7 mouse cellular contexts compared by ENCODE assay signal in the genomic region with DNA sequence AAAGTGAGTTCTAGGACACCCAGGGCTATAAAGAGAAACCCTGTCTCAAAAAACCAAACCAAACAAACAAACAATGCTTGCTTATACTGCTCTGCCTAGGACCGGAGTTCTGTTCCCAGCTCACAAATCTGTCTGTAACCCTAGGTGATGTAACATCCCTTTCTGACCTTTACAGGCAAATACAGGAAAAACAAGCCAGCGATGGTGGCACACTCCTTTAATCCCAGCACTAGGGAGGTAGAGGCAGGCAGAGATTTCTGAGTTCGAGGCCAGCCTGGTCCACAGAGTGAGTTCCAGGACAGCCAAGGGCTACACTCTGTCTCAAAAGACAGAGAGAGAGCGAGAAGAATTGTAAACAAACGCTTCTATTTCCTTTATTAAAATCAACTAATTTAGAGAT. TPM values are rescaled to one million over a fixed set of nuclear protein-coding genes. Genes with fewer than 3 reads are reported as not detected.
DNase-seq lines count a peak whose midpoint lies in the region; ATAC-seq lines count a peak whose summit lies in the region.

No protein-coding gene starts in this region.

- no peak overlapping the region for H3K9ac ChIP-seq in kidney, embryonic 15.5 days
- H3K9ac ChIP-seq in embryonic facial prominence, embryonic 13.5 days, result no peak overlapping the region
- H3K9ac ChIP-seq in hindbrain, embryonic 11.5 days (ENCODE audit: low read depth, low read length), result no peak overlapping the region
- no peak overlapping the region for H3K9ac ChIP-seq in neural tube, embryonic 12.5 days

- no peaks in the 10 kb centered on the region for H3K27me3 ChIP-seq in kidney, embryonic 15.5 days
- H3K27me3 ChIP-seq in embryonic facial prominence, embryonic 13.5 days, result no peaks in the 10 kb centered on the region
- no peaks in the 10 kb centered on the region for H3K27me3 ChIP-seq in hindbrain, embryonic 11.5 days (ENCODE audit: control insufficient read depth, insufficient read depth, low read length)
- H3K27me3 ChIP-seq in neural tube, embryonic 12.5 days (replicated peaks), result no peaks in the 10 kb centered on the region

- H3K36me3 ChIP-seq in kidney, embryonic 15.5 days, result peaks cover 28% of the 10 kb centered on the region
- peaks cover 31% of the 10 kb centered on the region for H3K36me3 ChIP-seq in embryonic facial prominence, embryonic 13.5 days
- H3K36me3 ChIP-seq in hindbrain, embryonic 11.5 days (ENCODE audit: control insufficient read depth, insufficient read depth, low read length), result peaks cover 4% of the 10 kb centered on the region; the same call in 1 of the 2 replicates
- H3K36me3 ChIP-seq in neural tube, embryonic 12.5 days, result peaks cover 26% of the 10 kb centered on the region

- peak overlapping the region; percentile 99 for H3K27ac ChIP-seq in kidney, embryonic 15.5 days
- 0 out of 2 replicates have a peak overlapping the region, but pooled peaks have one; percentile 94 for H3K27ac ChIP-seq in embryonic facial prominence, embryonic 13.5 days
- peak overlapping the region; percentile 98 for H3K27ac ChIP-seq in hindbrain, embryonic 11.5 days (ENCODE audit: low read depth, low read length)
- H3K27ac ChIP-seq in neural tube, embryonic 12.5 days, result no peak overlapping the region

- peak overlapping the region; percentile 64; the same call in 1 of the 2 replicates for H3K4me3 ChIP-seq in kidney, embryonic 15.5 days (replicated peaks)
- no peak overlapping the region for H3K4me3 ChIP-seq in embryonic facial prominence, embryonic 13.5 days
- H3K4me3 ChIP-seq in hindbrain, embryonic 11.5 days (ENCODE audit: low read depth, low read length), result no peak overlapping the region
- no peak overlapping the region for H3K4me3 ChIP-seq in neural tube, embryonic 12.5 days

- 88% methylated on average over 5 of the region's 5 CpGs for WGBS in kidney, embryonic 15.5 days
- 92% methylated on average over 5 of the region's 5 CpGs for WGBS in embryonic facial prominence, embryonic 13.5 days
- 87% methylated on average over 5 of the region's 5 CpGs for WGBS in hindbrain, embryonic 11.5 days
- 91% methylated on average over 5 of the region's 5 CpGs for WGBS in neural tube, embryonic 12.5 days

- peaks cover 25% of the 10 kb centered on the region for H3K4me1 ChIP-seq in kidney, embryonic 15.5 days
- H3K4me1 ChIP-seq in embryonic facial prominence, embryonic 13.5 days, result peaks cover 20% of the 10 kb centered on the region
- peaks cover 4% of the 10 kb centered on the region; the same call in 1 of the 2 replicates for H3K4me1 ChIP-seq in hindbrain, embryonic 11.5 days (replicated peaks; ENCODE audit: control insufficient read depth, insufficient read depth, low read length)
- peaks cover 12% of the 10 kb centered on the region for H3K4me1 ChIP-seq in neural tube, embryonic 12.5 days

- ATAC-seq in kidney, embryonic 15.5 days (replicated peaks; ENCODE audit: low FRiP score), result no peak
- no peak for ATAC-seq in embryonic facial prominence, embryonic 13.5 days (ENCODE audit: insufficient number of reproducible peaks, insufficient read depth, low FRiP score, low TSS enrichment, low read depth)
- no peak for ATAC-seq in hindbrain, embryonic 11.5 days (ENCODE audit: low FRiP score)
- no peak for ATAC-seq in neural tube, embryonic 12.5 days (ENCODE audit: low FRiP score, low read depth)

- H3K9me3 ChIP-seq in kidney, embryonic 15.5 days (replicated peaks), result no peaks in the 10 kb centered on the region
- no peaks in the 10 kb centered on the region for H3K9me3 ChIP-seq in embryonic facial prominence, embryonic 13.5 days
- no peaks in the 10 kb centered on the region for H3K9me3 ChIP-seq in hindbrain, embryonic 11.5 days (ENCODE audit: control insufficient read depth, low read length)
- no peaks in the 10 kb centered on the region for H3K9me3 ChIP-seq in neural tube, embryonic 12.5 days

- DNase-seq in kidney, postnatal 14 days, result no peak
- DNase-seq in hindbrain, embryonic 11.5 days (ENCODE audit: low spot score), result no peak
- DNase-seq in urinary bladder, postnatal 10 days (ENCODE audit: low spot score), result no peak
- DNase-seq in right cerebral cortex, postnatal 4 days, result no peak

- H3K4me2 ChIP-seq in kidney, embryonic 15.5 days, result peak overlapping the region; percentile 78
- peak overlapping the region; percentile 60 for H3K4me2 ChIP-seq in embryonic facial prominence, embryonic 13.5 days
- no peak overlapping the region for H3K4me2 ChIP-seq in hindbrain, embryonic 11.5 days (replicated peaks; ENCODE audit: low read depth, low read length)
- H3K4me2 ChIP-seq in neural tube, embryonic 12.5 days (replicated peaks), result peak overlapping the region; percentile 57; the same call in 1 of the 2 replicates

RNA-seq across cellular contexts. Expression of gene Zfp383, which starts 0.8 kb away (rescaled TPM):
- 5.2 and 5.8 TPM in 2 replicates for polyA plus RNA-seq in kidney, embryonic 15.5 days (2015; fragmentation: Nextera tagmentation; extraction: Ambion mirVana)
- 6.0 and 8.2 TPM in 2 replicates for polyA plus RNA-seq in embryonic facial prominence, embryonic 13.5 days (2015; fragmentation: Nextera tagmentation; extraction: Ambion mirVana)
- 8.2 and 8.8 TPM in 2 replicates for polyA plus RNA-seq in hindbrain, embryonic 11.5 days (2014; fragmentation: Nextera tagmentation; extraction: Ambion mirVana)
- 6.1 and 6.5 TPM in 2 replicates for polyA plus RNA-seq in neural tube, embryonic 12.5 days (2016; fragmentation: Nextera tagmentation; extraction: Ambion mirVana)

RNA-seq across cellular contexts. Expression of gene Zfp27, which starts 0.8 kb away (rescaled TPM):
- 9.5 and 10.8 TPM in 2 replicates for polyA plus RNA-seq in kidney, embryonic 15.5 days (2015; fragmentation: Nextera tagmentation; extraction: Ambion mirVana)
- 12.5 and 13.8 TPM in 2 replicates for polyA plus RNA-seq in embryonic facial prominence, embryonic 13.5 days (2015; fragmentation: Nextera tagmentation; extraction: Ambion mirVana)
- polyA plus RNA-seq in hindbrain, embryonic 11.5 days (2014; fragmentation: Nextera tagmentation; extraction: Ambion mirVana), result 12.8 and 14.4 TPM in 2 replicates
- polyA plus RNA-seq in neural tube, embryonic 12.5 days (2016; fragmentation: Nextera tagmentation; extraction: Ambion mirVana), result 14.8 and 16.8 TPM in 2 replicates

RNA-seq across cellular contexts. Expression of gene Zfp74, which starts 46.7 kb away (rescaled TPM):
- 12.0 and 12.2 TPM in 2 replicates for polyA plus RNA-seq in kidney, embryonic 15.5 days (2015; fragmentation: Nextera tagmentation; extraction: Ambion mirVana)
- 14.9 and 16.0 TPM in 2 replicates for polyA plus RNA-seq in embryonic facial prominence, embryonic 13.5 days (2015; fragmentation: Nextera tagmentation; extraction: Ambion mirVana)
- polyA plus RNA-seq in hindbrain, embryonic 11.5 days (2014; fragmentation: Nextera tagmentation; extraction: Ambion mirVana), result 12.5 and 13.7 TPM in 2 replicates
- 13.3 and 13.5 TPM in 2 replicates for polyA plus RNA-seq in neural tube, embryonic 12.5 days (2016; fragmentation: Nextera tagmentation; extraction: Ambion mirVana)

RNA-seq across cellular contexts. Expression of gene Zfp420, which starts 47.4 kb away (rescaled TPM):
- polyA plus RNA-seq in kidney, embryonic 15.5 days (2015; fragmentation: Nextera tagmentation; extraction: Ambion mirVana), result 7.5 and 7.8 TPM in 2 replicates
- polyA plus RNA-seq in embryonic facial prominence, embryonic 13.5 days (2015; fragmentation: Nextera tagmentation; extraction: Ambion mirVana), result 9.3 and 11.7 TPM in 2 replicates
- 11.7 and 13.5 TPM in 2 replicates for polyA plus RNA-seq in hindbrain, embryonic 11.5 days (2014; fragmentation: Nextera tagmentation; extraction: Ambion mirVana)
- 12.7 and 13.9 TPM in 2 replicates for polyA plus RNA-seq in neural tube, embryonic 12.5 days (2016; fragmentation: Nextera tagmentation; extraction: Ambion mirVana)

RNA-seq across cellular contexts. Expression of gene Zfp940, which starts 53.7 kb away (rescaled TPM):
- polyA plus RNA-seq in kidney, embryonic 15.5 days (2015; fragmentation: Nextera tagmentation; extraction: Ambion mirVana), result 5.4 and 6.7 TPM in 2 replicates
- polyA plus RNA-seq in embryonic facial prominence, embryonic 13.5 days (2015; fragmentation: Nextera tagmentation; extraction: Ambion mirVana), result 6.3 and 7.4 TPM in 2 replicates
- polyA plus RNA-seq in hindbrain, embryonic 11.5 days (2014; fragmentation: Nextera tagmentation; extraction: Ambion mirVana), result 10.7 and 12.4 TPM in 2 replicates
- polyA plus RNA-seq in neural tube, embryonic 12.5 days (2016; fragmentation: Nextera tagmentation; extraction: Ambion mirVana), result 11.1 and 11.3 TPM in 2 replicates
